Mouse (Mus musculus) spleen, postnatal 0 days (tissue): ENCODE data around the gene Slc39a11. TPM values are rescaled to one million over a fixed set of nuclear protein-coding genes. Genes with fewer than 3 reads are reported as not detected.

Experiments used
- polyA plus RNA-seq: library from polyadenylated mRNA; unstranded; fragments of >200 nt; fragmentation: Nextera tagmentation; extraction: Ambion mirVana; gene quantifications from 2 replicates; pipeline ENCODE4 v1.2.1, GENCODE M21; 2015

The Slc39a11 gene
- polyA plus RNA-seq: 11.9 and 13.5 TPM in 2 replicates

DNA sequence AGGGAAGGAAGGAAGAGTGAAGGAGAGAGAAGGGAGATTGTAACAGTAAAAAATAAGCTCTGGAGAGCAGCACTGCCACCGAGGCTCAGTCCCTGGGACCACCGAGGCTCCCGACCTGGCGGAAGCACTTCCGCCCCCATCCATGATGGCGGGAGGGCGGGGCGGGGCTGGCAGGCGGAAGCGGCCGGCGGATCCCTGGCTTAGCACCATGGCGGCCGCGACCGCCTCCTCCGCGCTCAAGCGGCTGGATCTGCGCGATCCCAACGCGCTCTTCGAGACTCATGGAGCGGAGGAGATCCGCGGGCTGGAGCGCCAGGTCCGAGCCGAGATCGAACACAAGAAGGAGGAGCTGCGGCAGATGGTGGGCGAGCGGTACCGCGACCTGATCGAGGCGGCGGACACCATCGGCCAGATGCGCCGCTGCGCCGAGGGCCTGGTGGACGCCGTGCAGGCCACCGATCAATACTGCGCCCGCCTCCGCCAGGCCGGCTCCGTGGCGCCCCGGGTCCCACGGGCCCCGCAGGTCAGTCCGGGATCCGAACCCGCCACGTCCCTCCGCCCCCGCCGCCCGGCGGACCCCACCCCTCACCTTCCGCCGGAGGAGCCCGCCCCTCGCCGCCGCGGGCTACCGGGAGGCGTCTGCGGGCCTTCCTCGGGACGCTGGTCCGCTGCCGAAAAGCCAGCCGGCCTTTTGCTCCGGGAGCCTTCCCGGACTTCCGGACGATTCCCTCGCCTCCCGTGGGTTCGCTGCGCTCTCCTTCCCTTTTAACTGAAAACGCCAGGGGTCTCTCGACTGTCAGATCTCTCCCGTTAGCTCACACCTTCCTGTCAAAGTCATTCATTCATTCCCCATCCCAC is at the start of gene Slc39a11:
Gene Slc39a11 (minus strand): TSS at position 727 of the 858 bp plus-strand sequence.

DNA sequence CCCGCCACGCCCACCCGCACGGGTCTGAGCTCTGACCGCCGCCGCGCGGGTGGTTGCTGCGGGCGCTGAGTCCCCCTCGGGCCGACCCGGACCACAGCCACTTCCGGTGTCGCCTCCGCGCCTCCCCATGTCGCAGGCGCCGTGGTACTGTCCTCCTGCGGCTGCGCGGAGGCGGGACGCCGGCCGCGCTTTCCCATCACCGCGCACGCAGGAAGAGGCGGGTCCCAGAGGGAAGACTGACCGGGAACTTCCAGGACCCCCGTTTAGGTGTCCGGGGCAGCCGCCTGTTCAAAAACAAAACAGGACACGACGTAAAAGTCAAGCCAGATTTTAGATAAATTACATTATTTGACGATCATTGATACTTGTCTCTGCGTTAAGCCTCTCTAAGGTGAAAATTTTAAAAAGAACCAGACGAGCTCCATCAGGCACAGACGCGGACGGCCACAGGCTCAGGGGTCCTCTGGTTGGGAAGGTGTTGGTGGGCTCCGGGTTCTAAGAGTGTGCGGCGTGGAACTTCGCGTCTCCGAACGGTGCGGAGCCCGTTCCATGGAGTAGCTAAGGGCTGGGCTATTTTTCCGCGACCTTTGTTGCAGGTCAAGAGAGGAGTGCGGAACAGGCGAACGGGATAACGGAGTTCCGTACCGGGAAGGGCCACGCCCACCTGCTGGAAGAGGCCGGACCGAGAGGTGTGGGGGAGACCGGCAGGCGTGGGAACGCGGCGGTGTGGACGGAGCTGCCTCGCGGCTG is 34.3 kb upstream of the Slc39a11 start, which contains the start of the genes Fam104a and D11Wsu47e:
Gene Fam104a (minus strand): TSS at position 199 of the 750 bp plus-strand sequence.
Gene D11Wsu47e (plus strand): TSS at position 456 of the 750 bp plus-strand sequence.

DNA sequence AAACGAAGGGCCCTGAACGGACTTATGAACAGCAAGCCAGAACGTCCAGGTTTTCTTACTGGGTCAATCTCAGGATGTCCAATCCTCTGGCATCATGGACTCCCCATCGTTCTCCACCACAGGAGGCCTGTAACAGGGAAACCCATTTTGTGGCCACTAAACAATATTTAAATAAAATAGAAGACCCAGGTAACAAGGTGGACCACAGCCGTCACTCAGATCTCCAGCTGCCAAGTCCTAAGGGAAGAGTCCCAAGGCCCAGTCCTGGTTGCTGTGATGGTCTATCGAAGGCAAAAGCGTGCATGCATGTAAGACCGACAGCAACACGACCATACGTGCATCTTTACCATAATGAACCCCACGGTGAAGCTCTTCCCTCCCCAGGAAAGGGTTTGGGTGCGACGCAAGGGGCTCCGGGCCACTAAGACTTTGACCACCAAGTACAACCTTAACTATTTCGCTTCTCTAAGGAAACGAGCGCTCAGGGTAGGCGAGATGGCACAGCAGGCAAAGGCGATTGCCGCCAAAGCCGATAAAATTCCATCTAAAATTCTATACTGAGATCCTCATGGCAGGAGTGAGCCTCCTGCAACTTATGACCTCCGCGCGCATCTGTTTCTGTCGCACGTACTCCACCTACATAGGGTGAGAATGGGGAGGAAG is 1.1 kb downstream of the Slc39a11 start, which contains the start of gene Cog1:
Gene Cog1 (plus strand): TSS at position 480 of the 663 bp plus-strand sequence.

GRCm38 (mm10) chr11:113618672-113619419 is 31.0 kb downstream of the Slc39a11 start, which contains the start of gene Sstr2:
Gene Sstr2, plus strand, starts transcription at chr11:113619342.

Other genes with a start within 250 kb of the Slc39a11 start
- 0.17 and 0.18 TPM in 2 replicates for gene Sstr2, start 30.7 kb downstream of the Slc39a11 start, polyA plus RNA-seq
- gene Cog1, start 910 bp downstream of the Slc39a11 start, polyA plus RNA-seq: 12.3 and 14.0 TPM in 2 replicates
- gene Fam104a, start 34.1 kb upstream of the Slc39a11 start, polyA plus RNA-seq: 44.5 and 46.0 TPM in 2 replicates
- gene D11Wsu47e, start 34.3 kb upstream of the Slc39a11 start, polyA plus RNA-seq: 8.5 and 9.3 TPM in 2 replicates
- gene Cpsf4l, start 59.9 kb upstream of the Slc39a11 start, polyA plus RNA-seq: 0.22 TPM in 1 of 2 replicates, not detected in the other
- gene Cdc42ep4, start 101.8 kb upstream of the Slc39a11 start, polyA plus RNA-seq: 27.0 and 28.2 TPM in 2 replicates